Mouse (Mus musculus) brain, embryonic 14.5 days (tissue): Measurements from ENCODE around the gene Bcl11a. TPM values are rescaled to one million over a fixed set of nuclear protein-coding genes. Genes with fewer than 3 reads are reported as not detected.

Source experiments
- DNase-seq: peaks from one replicate; pipeline ENCODE4 v3.0.0-alpha.2; 2011; ENCODE audit warnings: low read depth
- CTCF ChIP-seq: fragments of 200-500 bp; IDR thresholded peaks from 2 replicates; pipeline ENCODE4 v1.5.1; 2012; ENCODE audit warnings: inconsistent platforms, mild to moderate bottlenecking, moderate library complexity, borderline replicate concordance; ENCODE audit not compliant: insufficient read depth, insufficient read length; ENCODE audit errors: extremely low read depth
- POLR2A ChIP-seq: fragments of 200-500 bp; IDR thresholded peaks from 2 replicates; pipeline ENCODE4 v1.6.1; 2012; ENCODE audit warnings: mild to moderate bottlenecking, inconsistent platforms, borderline replicate concordance; ENCODE audit not compliant: poor library complexity, insufficient read depth, insufficient read length, severe bottlenecking; ENCODE audit errors: extremely low read depth
- polyA plus RNA-seq: library from polyadenylated mRNA; depleted of rRNA; stranded (reverse); fragments of >200 nt; gene quantifications from 2 replicates; pipeline ENCODE4 v1.2.3, GENCODE M21; 2012

The Bcl11a gene
- polyA plus RNA-seq, 1 experiment = 88.6 TPM

DNA sequence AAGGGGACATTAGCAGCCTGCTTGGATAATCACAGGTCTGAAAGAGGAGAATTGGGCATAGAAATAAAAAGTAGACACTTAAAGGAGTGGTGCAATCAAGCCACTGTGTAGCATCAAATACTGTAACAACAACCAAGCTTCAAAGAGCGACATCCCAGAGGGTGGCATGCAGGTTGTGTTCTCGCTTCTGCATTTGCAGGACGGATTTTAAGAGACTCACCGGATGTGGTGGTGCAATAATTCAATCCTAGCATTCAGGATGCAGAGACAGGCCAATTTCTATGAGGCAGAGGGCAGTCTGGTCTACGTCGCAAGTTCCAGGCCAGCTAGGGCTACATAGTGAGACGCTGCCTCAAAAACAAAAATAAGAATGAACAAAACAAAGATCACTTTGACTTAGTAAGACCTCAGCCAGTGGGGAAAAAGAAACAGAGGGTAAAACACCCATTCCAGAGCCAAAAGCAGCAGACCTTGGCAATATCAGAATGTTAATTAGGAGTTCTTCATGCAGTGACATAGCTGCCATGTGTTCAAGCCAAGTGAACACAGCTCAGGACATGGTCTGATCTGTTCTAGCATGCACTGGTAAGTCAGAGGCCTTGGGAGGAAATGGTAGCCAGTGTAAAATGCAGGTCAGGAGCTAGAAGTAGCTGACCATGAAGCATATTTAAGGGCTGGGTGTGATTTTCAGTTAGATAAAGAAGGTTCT is 74.4 kb downstream of the Bcl11a start:
- DNase-seq = peak; percentile 62
- TF ChIP-seq POLR2A (no peak), CTCF (no peak)

DNA sequence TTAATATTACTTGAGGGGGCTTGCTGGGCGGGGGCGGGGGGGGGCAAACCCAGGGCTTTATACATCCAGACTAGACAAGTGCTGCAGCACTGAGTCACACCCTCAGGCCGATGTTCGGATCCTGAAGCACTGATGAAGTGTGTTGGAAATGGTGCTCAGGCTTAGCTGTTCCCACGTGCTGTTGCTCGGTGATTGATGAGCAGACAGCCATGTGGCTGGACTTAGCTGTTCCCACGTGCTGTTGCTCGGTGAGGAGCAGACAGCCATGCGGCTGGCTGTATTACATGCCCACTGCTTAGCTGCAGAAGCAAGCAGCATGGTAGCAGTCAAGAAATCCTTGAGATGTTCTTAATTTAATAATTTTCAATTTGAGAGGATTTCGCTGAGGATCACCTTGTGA is 75.2 kb downstream of the Bcl11a start:
- peak; percentile 59 for DNase-seq
- TF ChIP-seq CTCF (no peak), POLR2A (no peak)

DNA sequence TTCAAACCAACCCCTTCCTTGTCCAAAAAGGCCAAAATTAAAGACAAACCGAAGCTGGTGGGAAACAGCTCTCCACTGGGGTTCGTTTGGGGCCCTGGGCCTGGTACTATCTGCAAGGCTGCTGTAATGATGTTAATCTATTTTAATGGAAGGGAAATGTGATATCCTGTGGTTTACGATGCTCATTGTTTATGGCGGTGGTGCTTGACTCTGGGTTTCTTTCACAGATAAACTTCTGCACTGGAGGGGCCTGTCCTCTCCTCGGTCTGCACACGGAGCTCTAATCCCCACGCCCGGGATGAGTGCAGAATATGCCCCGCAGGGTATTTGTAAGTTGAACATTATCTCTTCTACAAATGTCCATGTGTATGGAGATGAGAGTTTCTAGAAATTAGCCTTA is 80.2 kb downstream of the Bcl11a start:
- TF ChIP-seq POLR2A (no peak), CTCF (no peak)
- DNase-seq = no peak

DNA sequence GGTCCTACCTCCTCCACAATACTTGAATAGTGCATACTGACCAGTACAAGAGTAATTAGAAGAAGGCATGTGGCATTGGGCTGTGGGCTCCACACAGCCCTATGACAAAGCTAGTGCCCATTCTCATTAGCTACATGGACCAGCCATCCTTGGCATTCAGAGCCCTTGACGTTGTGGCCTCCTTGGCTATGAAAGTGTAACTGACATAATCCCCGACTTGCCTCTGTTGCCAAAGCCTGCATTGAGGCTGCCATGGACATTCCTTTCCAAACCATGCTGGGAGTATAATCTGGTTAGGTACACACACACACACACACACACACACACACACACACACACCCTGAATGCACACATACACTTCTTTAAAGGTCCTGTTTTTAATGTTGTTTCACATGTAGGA is 81.8 kb downstream of the Bcl11a start:
- no peak for DNase-seq
- TF ChIP-seq POLR2A (no peak), CTCF (no peak)

DNA sequence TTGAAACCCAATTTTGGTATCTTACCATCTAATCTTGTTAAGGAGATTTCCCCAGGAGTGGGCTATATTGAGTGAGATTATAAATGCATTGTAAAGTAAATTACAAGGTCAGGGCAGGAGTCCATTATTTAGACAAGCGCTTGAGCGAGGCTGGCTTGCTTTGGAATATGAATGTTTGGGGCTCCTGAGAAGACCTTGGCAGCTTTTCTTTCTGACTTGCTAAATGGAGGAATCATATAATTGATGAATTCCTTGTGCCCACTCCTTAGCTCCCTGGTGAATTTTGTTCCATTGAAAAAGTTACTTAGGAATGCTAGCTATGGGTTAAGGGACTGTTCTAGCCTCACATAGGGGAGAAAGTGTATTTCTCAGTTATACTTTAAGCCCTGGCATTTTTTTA is 83.6 kb downstream of the Bcl11a start:
- TF ChIP-seq CTCF = no peak
- TF ChIP-seq POLR2A = no peak
- peak; percentile 55 for DNase-seq

DNA sequence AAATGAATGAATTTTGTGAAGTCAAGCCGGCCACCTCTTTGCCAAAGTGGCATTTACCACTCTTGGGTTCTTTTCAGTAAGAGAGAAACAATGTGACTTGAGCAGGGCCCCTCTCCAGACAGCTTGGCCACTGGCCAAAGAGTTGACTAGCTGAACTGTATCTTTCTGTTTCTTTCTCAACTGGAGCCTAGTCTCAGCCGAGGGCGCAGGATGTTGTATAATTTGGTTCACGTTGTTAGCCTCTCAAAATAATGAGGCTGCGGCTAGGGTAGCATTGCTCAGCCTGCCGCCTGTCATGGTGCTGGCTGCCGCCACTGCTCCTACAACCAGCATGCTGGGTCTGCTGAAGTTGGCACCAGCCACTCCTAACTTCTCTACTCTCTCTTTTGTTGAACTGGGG is 84.2 kb downstream of the Bcl11a start:
- peak; percentile 96 for DNase-seq
- TF ChIP-seq POLR2A (no peak), CTCF (no peak)

DNA sequence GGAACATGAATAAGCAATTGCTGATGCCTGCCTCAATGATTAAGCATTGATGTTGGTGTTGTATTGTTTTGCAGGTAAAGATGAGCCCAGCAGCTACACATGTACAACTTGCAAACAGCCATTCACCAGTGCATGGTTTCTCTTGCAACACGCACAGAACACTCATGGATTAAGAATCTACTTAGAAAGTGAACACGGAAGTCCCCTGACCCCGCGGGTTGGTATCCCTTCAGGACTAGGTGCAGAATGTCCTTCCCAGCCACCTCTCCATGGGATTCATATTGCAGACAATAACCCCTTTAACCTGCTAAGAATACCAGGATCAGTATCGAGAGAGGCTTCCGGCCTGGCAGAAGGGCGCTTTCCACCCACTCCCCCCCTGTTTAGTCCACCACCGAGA is 85.2 kb downstream of the Bcl11a start:
- no peak for TF ChIP-seq CTCF
- no peak for TF ChIP-seq POLR2A
- DNase-seq = no peak

DNA sequence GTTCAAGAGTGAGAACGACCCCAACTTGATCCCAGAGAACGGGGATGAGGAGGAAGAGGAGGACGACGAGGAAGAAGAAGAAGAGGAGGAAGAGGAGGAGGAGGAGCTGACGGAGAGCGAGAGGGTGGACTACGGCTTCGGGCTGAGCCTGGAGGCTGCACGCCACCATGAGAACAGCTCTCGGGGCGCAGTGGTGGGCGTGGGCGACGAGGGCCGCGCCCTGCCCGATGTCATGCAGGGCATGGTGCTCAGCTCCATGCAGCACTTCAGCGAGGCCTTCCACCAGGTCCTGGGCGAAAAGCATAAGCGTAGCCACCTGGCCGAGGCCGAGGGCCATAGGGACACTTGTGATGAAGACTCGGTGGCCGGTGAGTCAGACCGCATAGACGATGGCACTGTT is 86.2 kb downstream of the Bcl11a start:
- DNase-seq = no peak
- TF ChIP-seq CTCF (no peak), POLR2A (no peak)

DNA sequence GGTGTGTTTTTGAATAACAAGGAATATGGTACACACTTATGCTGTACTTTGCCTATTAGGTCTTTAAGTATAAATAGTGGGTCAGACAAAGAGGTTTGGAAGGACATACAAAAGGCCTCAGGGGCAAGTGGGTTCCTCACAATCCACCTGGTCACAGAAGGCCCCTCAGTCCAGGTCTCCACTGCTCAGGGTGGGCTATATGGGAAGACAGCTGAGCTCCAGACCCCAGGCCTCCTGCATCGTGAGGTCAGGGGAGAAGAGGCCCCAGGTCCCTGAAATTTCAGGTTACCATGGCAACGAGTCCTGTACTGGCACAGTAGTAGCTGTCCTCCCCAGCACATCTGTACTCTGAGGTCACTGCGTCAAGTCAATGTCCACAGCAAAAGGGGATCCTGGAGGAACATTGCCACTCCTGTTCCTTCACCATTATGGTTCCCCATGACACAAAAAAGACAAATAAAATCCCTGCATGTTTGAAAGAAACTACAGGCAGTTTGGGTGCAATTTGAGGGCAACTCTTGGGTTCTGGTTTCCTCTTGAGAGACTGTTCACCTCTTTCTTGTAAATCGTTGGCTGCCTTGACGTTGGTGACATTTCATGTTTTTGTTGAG is 93.9 kb downstream of the Bcl11a start:
- no peak for DNase-seq
- TF ChIP-seq POLR2A = no peak
- no peak for TF ChIP-seq CTCF

DNA sequence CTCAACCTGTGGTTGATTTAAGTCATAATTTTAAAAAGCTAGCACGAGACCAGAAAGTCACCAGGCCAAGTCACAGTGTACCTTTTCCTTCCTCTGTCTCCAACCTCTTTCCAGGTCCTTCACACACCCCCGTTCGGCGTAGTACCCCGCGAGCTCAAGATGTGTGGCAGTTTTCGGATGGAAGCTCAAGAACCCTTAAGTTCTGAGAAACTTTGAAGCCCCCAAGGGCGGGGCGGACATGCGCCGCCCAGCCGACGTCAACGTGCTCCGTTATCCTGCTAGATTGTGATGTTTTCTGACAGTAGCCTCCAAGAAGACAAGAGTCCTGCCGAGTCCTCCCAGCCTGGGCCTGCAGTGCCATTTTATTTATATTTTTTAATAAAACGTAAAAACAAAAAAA is 94.7 kb downstream of the Bcl11a start:
- TF ChIP-seq POLR2A (no peak), CTCF (no peak)

DNA sequence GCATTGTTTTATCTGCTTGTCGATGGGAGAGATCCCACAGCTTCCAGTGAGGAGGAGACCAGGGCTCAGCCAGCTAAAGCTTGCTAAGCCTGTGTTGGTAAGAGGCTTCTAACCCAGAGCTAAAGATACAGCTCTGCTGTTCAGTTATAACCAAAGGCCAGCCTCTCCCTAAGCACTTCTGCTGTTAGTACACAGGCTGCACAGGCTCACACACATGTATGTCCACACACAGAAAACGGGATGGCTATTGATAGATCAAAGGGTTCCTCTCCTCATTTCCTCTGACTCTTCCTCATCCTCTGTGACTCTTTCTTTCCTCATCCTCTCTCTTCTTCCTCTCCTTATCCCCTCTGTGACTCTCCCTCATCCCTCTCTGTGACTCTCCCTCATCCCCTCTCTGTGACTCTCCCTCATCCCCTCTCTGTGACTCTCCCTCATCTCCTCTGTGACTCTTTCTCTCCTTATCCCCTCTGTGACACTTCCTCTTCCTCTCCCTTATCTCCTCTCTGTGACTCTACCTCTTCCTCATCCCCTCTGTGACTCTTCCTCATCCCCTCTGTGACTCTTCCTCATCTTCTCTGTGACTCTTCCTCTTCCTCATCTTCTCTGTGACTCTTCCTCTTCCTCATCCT is 96.4 kb downstream of the Bcl11a start:
- no peak for DNase-seq
- TF ChIP-seq POLR2A (no peak), CTCF (no peak)

More for the DNA sequence above, 94.7 kb downstream of the Bcl11a start:
- no peak for DNase-seq
